Mouse (Mus musculus): ENCODE data around the gene Aloxe3.
A peak's percentile ranks its signal among the peaks of the same experiment; 100 is the strongest.

The Aloxe3 gene

GRCm38 (mm10) chr11:69095511-69096231, 30.0 kb upstream of the Aloxe3 start:
- DNase-seq (ENCODE audit: low read depth), result peak; percentile 65

- DNase-seq (ENCODE audit: low read depth), result no peak
Observed at GRCm38 (mm10) chr11:69096360-69096986, 29.2 kb upstream of the Aloxe3 start.

DNA sequence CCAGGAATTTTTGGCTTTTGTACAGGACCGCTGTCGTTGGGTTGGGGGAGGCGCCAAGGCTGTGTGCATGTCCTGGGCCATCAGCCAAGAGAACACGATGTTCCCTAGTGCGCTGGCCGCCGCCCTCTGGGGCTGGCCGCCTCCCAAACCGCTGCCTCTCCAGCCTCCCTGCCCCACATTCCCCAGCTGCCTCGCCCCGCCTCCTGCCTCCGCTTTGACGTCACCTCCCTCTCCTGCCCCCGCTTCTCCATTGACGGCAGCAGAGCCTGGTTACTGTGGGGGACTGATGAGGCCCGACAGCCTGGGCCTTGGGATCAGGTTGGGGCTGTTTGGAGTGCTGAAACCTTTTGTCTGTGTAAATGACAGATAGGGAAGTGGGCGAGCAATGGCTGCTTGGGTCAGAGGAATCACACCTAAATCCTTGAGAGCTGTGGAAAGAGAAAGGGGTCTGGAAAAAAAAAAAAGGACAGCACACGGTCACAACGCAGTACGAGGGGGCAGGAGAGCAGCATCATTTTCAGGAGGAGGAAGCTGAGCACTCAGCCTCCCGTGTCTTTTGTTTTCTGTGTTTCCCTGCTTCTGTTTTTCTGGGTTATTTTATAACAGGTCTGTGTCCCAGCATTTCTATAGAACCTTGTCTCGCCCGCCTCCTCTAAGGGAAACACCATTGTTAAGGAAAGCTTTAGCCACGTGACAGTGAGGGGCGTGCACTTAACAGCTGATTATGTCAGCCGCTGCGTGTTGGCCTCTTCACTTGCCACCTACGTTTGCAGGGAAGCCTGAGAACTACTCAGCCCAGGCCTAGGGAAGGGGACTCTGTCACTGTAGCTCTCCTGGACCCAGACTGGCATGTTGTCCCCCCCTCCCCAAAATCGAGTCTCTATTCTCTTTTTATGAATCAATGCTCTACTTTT, 28.5 kb upstream of the Aloxe3 start:
- DNase-seq (ENCODE audit: low read depth), result peak; percentile 97

DNA sequence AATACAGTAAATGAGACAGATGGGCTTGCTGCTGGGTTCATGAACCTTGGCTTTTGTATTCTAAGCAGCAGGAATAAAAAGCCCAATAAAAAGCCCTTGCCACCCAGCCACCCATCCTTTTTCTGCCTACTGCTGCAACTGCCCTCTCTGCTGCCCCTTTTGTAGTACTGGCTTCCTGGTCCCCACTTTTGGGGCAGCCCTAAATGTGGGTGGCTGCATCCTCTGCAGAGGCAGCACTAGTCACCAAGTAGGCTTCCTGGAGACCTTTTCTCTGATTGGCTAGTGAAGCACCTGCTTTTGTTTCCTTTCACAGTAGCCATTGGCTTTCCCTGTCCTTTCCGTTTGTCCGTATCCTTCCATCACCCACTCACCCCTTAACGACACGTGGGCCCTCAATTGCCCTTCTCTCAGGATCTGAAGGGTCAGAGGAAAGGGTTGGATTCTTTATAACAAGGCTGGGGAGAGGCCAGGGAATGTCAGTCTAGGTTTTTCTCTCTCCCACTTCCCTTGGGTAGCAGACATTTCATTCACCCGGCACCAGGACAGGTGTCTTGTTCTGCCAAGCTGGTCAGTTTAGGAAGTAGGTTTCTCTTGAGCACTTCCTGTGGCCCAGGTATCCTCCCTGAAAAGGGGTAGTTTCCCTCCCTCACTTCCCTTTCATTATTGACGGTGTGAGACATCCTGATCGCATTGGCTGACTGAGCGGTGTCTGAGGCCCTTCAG, 27.5 kb upstream of the Aloxe3 start:
- peak; percentile 38 for DNase-seq (ENCODE audit: low read depth)

GRCm38 (mm10) chr11:69098762-69099091, 27.0 kb upstream of the Aloxe3 start:
- peak; percentile 98 for DNase-seq (ENCODE audit: low read depth)

DNA sequence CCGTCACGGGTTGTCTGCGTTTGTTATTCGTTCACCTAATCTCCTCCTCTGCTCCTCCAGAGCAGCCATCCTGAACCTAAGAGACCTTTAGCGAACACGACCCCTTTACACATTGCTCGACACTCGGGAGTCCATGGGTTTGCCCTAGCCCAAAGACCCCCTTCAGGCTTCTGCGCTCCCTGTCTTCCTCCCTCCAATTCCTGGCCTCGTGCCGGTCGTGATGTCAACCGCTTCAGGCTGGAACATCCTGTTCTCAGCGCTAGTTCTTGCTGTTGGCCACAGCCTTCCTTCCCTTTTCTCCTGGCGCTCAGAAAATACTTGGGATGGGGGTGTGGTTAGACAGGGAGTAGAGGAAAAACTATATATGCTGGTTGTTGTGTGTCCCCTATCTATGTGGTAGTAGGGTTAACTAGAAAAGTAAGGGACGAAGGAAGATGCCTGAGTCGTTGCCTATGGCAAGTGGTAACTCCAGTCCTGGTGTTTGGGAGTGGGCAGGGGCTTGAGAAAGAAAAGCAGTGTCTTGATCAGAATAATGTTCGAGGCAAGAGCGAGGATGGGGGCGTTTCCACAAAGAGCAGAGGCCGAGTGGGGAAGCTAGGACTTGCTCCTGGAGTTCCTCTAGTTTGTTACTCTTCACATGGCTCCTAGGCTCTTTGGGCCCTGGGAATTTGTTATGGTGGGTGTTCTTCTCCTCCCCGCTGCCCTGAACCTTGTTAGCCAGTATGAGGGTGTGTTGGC, 26.4 kb upstream of the Aloxe3 start:
- DNase-seq (ENCODE audit: low read depth), result no peak

- peak; percentile 94 for DNase-seq (ENCODE audit: low read depth)
Observed at GRCm38 (mm10) chr11:69099915-69100345, 25.8 kb upstream of the Aloxe3 start.

- DNase-seq (ENCODE audit: low read depth), result no peak
Observed at GRCm38 (mm10) chr11:69100639-69101360, 24.9 kb upstream of the Aloxe3 start.

GRCm38 (mm10) chr11:69101604-69102402, 23.9 kb upstream of the Aloxe3 start:
- no peak for DNase-seq (ENCODE audit: low read depth)

- DNase-seq (ENCODE audit: low read depth), result peak; percentile 65
Observed at GRCm38 (mm10) chr11:69102403-69102725, 23.3 kb upstream of the Aloxe3 start.

DNA sequence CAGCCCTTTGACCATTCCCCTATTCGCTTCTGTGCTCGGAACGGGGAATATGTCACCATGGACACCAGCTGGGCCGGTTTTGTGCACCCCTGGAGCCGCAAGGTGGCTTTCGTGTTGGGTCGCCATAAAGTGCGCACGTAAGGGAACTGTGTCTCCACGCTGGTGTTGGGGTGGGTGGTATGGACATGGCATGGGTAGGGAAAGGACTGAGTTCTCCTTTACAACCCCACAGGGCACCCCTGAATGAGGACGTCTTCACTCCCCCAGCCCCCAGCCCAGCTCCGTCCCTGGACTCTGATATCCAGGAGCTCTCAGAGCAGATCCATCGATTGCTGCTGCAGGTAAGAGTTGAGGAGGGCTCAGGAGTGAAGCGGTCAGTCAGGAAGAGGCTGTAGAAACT, 22.6 kb upstream of the Aloxe3 start:
- DNase-seq (ENCODE audit: low read depth), result no peak

GRCm38 (mm10) chr11:69103531-69104435, 21.9 kb upstream of the Aloxe3 start:
- DNase-seq (ENCODE audit: low read depth), result no peak

- no peak for DNase-seq (ENCODE audit: low read depth)
Observed at GRCm38 (mm10) chr11:69104487-69104886, 21.2 kb upstream of the Aloxe3 start.

GRCm38 (mm10) chr11:69105227-69105626, 20.5 kb upstream of the Aloxe3 start:
- no peak for DNase-seq (ENCODE audit: low read depth)

GRCm38 (mm10) chr11:69105796-69106195, 19.9 kb upstream of the Aloxe3 start:
- DNase-seq (ENCODE audit: low read depth), result no peak

DNA sequence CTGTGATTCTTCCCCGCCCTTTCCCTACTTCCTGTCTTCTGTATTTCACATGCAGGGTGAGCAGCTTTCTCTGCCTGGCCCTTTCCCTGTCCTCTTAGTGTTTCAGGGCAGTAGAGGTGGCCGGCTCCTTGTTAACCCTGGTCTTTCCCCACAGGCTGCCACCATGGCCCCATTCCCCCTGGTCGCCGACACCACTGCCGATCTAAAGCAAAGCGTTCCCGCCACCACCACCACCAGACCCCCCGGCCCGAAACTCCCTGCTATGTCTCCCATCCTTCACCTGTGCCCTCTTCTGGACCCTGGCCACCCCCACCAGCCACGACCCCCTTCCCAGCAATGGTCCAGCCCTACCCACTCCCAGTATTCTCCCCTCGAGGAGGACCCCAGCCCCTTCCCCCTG, 19.4 kb upstream of the Aloxe3 start:
- no peak for DNase-seq (ENCODE audit: low read depth)

GRCm38 (mm10) chr11:69106842-69107241, 18.9 kb upstream of the Aloxe3 start:
- no peak for DNase-seq (ENCODE audit: low read depth)

- no peak for DNase-seq (ENCODE audit: low read depth)
Observed at GRCm38 (mm10) chr11:69107676-69108075, 18.0 kb upstream of the Aloxe3 start.

GRCm38 (mm10) chr11:69108223-69108622, 17.5 kb upstream of the Aloxe3 start:
- DNase-seq (ENCODE audit: low read depth), result no peak
